Mouse (Mus musculus): ENCODE data around the gene Flvcr2. TPM values are rescaled to one million over a fixed set of nuclear protein-coding genes. Genes with fewer than 3 reads are reported as not detected.
"Not testable (repeated sequence)": the region's sequence is repeated elsewhere in the genome, so short reads cannot be mapped to it uniquely, and the experiment has no call there.

The Flvcr2 gene
- 1.8 and 2.1 TPM in 2 replicates for polyA plus RNA-seq (2016; fragmentation: Nextera tagmentation; extraction: Ambion mirVana)

DNA sequence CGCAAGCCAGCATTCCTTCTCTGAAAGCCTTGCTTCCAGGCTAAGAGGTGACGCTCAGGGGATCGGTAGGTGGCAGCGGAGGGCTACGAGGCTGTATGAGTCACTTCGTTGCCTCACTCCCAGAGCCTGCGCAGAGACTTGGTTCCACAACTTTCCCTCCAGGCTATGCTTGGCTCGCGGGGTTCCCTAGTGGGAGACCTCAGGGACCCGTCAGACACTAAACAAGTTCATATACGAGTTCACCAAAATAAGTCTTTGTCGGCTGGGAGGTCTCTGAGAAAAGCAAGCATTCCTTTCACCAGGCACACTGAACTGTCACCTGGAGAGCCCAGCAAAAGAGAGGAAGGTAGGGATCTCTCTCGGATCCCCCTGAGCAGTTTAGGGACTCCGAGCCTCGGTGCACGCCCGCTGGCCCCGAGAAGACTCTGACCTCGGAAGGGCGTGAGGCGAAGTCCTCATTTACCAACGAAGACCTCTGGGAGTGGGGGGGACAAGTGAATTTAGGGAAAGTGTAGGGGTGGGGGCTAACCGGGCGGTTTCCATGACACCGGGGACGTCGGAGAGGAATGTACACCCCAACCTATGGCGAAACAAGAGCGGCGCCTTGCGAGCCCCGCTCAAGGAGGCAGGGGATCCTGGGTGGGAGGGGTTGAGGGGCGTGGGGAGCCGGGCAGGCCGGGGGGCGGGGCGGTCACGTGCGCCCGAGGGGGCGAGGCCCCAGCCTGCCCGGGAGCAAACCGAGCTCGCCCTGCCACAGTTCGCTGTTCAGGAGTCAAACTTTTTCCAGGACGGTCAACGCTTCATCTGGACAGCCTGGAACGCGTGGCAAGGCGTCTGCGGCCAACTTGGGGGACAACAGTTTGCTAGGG, at the start of gene Flvcr2:
Gene Flvcr2 (plus strand): TSS at position 713 of the 869 bp plus-strand sequence.
- WGBS: 2% methylated on average over 51 of the region's 51 CpGs
- no peaks in the 10 kb centered on the region for H3K9me3 ChIP-seq

DNA sequence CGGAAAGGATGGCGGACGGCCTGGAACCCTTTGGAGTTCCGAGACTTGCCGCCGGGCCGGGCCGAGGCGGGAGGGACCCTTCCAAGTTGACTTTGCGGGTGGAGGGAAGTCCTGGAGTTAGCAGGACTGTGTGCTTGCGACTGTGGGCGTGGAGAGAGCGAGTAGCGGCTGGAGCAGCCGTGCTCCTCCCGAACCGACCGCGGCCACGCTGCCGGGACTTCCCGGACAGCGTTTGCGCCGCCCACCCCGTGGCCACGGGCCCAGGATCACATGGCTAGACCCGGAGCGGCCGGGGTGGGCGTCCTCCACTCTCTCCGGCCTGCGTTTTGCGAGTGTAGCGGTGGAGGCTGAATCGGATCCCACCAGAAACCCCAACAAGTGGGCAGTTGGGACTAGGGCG, 48.2 kb upstream of the Flvcr2 start:
- H3K27ac ChIP-seq; H3K4me1 ChIP-seq (replicated peaks); H3K27me3 ChIP-seq; H3K36me3 ChIP-seq; H3K9ac ChIP-seq (replicated peaks); H3K9me3 ChIP-seq: not testable (repeated sequence)
- peak overlapping the region; percentile 20 for H3K4me3 ChIP-seq (replicated peaks)
- ATAC-seq (ENCODE audit: insufficient number of reproducible peaks, insufficient read depth, low FRiP score, low TSS enrichment, low read depth): peak; percentile 82; the same call in 1 of the 2 replicates
- peak overlapping the region; percentile 49 for H3K4me2 ChIP-seq
- 27% methylated on average over 15 of the region's 37 CpGs for WGBS

More for the DNA sequence above, at the start of gene Flvcr2:
- peak; percentile 84 for ATAC-seq (ENCODE audit: insufficient number of reproducible peaks, insufficient read depth, low FRiP score, low TSS enrichment, low read depth)
- Histone ChIP-seq H3K4me1 (replicated peaks) (peaks cover 8% of the 10 kb centered on the region), H3K27ac (peak within 1 kb of the TSS; percentile 73), H3K4me2 (peak within 1 kb of the TSS; percentile 88), H3K4me3 (replicated peaks) (peak within 1 kb of the TSS; percentile 51), H3K9ac (replicated peaks) (peak within 1 kb of the TSS; percentile 53), H3K36me3 (no peaks in the 10 kb centered on the region), H3K27me3 (peaks cover 24% of the 10 kb centered on the region)

DNA sequence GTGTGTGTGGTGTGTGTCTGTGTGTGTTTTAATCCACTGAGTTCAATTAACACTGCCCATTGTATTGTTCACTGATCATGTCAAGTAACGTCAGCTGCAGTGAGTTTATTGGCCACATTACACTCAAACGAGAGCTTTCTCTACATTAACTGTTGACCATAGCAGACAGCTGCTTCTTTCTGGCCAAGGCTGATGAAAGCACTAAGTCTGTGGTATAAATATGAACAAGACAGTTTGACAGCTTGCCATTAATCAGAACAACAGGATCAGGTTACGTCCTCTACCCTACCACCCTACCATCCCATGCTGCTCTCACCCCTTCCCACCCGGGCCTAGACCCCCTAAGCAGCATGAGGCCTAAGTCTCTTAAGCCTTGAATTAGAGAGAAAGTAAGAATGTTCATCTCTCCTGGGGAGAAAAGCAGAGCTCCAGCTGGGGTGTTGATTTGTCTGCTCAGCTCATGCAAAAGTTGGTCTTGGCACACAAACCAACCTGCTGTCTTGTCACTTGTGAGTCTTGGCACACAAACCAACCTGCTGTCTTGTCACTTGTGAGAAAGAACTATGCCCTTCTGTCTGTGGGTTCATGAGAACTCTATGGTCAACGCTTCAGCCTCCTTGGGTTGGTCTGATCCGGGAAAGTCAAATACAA, 46.0 kb upstream of the Flvcr2 start:
- H3K36me3 ChIP-seq: no peaks in the 10 kb centered on the region
- no peak overlapping the region for H3K4me2 ChIP-seq
- no peaks in the 10 kb centered on the region for H3K9me3 ChIP-seq
- H3K9ac ChIP-seq (replicated peaks): no peak overlapping the region
- peaks cover 6% of the 10 kb centered on the region; the same call in 1 of the 2 replicates for H3K4me1 ChIP-seq (replicated peaks)
- H3K27ac ChIP-seq: no peak overlapping the region
- 56% methylated on average over 6 of the region's 6 CpGs for WGBS
- ATAC-seq (ENCODE audit: insufficient number of reproducible peaks, insufficient read depth, low FRiP score, low TSS enrichment, low read depth): no peak
- H3K4me3 ChIP-seq (replicated peaks): no peak overlapping the region
- no peaks in the 10 kb centered on the region for H3K27me3 ChIP-seq

DNA sequence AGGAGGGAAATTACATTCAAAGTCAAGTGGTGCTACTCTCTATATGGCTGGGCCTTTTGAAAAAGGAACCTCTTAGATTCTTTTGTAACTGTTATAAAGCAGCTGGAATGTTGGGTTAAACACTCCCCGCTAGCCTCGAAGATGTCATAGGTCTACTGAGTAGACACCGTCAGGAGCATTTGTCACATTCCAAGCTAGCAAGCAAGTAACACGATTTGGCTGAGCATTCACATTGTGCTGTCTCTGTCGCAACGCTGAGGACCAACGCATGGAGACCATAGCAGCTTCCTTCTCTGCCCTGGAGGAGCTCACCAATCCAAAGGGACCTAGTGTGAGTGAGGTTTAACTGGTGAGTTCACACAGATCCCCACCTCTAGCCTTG, 45.5 kb upstream of the Flvcr2 start:
- no peak overlapping the region for H3K9ac ChIP-seq (replicated peaks)
- no peak overlapping the region for H3K4me3 ChIP-seq (replicated peaks)
- H3K36me3 ChIP-seq: no peaks in the 10 kb centered on the region
- ATAC-seq (ENCODE audit: insufficient number of reproducible peaks, insufficient read depth, low FRiP score, low TSS enrichment, low read depth): no peak
- no peaks in the 10 kb centered on the region for H3K9me3 ChIP-seq
- no peak overlapping the region for H3K27ac ChIP-seq
- no peak overlapping the region for H3K4me2 ChIP-seq
- no peaks in the 10 kb centered on the region for H3K27me3 ChIP-seq
- 87% methylated on average over 7 of the region's 7 CpGs for WGBS
- peaks cover 12% of the 10 kb centered on the region for H3K4me1 ChIP-seq (replicated peaks)

DNA sequence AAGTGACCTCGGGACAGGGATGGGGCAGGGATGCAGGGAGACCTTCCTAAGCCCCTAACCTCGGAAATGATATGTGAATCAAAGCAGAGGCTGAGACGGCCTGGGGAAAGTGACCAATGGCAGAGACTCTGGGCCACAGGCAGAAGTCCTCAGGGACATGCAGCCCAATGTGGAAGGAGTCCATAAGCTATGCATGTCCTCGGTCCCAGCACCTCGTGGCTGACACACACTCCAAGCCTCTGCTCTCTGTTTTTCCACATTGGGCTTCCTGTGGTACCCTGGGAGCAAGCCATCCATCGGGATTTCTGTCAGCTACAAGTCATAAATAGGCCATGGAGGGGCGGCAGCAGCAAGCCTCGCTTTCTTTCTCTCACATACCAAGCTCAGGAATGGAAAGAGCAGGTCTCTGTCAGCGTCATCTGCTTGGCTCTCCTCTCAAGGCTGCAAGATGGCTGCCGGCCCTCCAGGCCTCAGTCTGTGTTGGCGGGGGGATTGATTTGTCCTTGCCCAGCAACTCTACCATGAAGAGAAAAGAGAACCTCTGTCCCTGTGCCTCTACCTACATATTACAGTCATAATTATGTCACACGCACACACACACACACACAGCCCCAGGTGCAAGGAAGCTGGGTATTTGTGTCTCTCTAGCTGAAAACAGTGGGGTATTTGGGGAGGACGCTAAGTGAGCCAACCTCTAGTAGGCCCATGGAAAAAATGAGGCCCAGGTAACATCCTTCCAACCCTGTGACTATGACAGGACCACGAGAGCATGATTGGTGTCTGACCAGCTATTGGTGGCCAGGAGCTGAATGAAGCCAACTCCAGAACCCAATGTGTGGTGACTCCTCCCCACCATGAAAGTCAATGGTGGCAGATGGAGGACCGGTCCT, 43.9 kb upstream of the Flvcr2 start:
- H3K9me3 ChIP-seq: no peaks in the 10 kb centered on the region
- H3K9ac ChIP-seq (replicated peaks): no peak overlapping the region
- H3K4me2 ChIP-seq: no peak overlapping the region
- no peaks in the 10 kb centered on the region for H3K36me3 ChIP-seq
- no peak overlapping the region for H3K27ac ChIP-seq
- peaks cover 21% of the 10 kb centered on the region for H3K4me1 ChIP-seq (replicated peaks)
- H3K27me3 ChIP-seq: peaks cover 9% of the 10 kb centered on the region
- H3K4me3 ChIP-seq (replicated peaks): no peak overlapping the region
- WGBS: 75% methylated on average over 15 of the region's 15 CpGs
- ATAC-seq (ENCODE audit: insufficient number of reproducible peaks, insufficient read depth, low FRiP score, low TSS enrichment, low read depth): no peak

DNA sequence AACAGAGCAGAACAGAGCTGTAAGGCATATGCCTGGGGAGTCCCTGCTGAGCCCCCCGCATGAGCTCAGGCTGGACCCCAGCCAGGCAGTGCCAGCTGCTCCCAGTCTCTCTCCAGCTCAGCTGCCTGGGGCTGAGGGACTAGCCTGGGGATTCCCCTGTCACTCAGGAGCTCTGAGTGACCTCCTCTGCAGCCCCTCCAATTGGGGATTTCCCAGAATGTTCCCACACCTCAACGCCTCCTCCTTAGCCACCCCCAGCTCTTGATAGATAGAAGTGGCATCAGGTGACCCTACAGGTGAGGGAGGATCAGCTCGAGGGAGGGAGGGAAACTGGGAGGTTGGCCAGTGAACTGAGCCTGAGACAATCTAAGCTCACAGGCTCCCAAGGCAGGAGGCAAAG, 42.8 kb upstream of the Flvcr2 start:
- H3K4me3 ChIP-seq (replicated peaks): no peak overlapping the region
- ATAC-seq (ENCODE audit: insufficient number of reproducible peaks, insufficient read depth, low FRiP score, low TSS enrichment, low read depth): no peak
- H3K4me1 ChIP-seq (replicated peaks): peaks cover 21% of the 10 kb centered on the region
- H3K9me3 ChIP-seq: no peaks in the 10 kb centered on the region
- no peak overlapping the region for H3K4me2 ChIP-seq
- H3K36me3 ChIP-seq: no peaks in the 10 kb centered on the region
- H3K9ac ChIP-seq (replicated peaks): no peak overlapping the region
- peaks cover 16% of the 10 kb centered on the region for H3K27me3 ChIP-seq
- WGBS: 71% methylated on average over 3 of the region's 3 CpGs
- no peak overlapping the region for H3K27ac ChIP-seq

DNA sequence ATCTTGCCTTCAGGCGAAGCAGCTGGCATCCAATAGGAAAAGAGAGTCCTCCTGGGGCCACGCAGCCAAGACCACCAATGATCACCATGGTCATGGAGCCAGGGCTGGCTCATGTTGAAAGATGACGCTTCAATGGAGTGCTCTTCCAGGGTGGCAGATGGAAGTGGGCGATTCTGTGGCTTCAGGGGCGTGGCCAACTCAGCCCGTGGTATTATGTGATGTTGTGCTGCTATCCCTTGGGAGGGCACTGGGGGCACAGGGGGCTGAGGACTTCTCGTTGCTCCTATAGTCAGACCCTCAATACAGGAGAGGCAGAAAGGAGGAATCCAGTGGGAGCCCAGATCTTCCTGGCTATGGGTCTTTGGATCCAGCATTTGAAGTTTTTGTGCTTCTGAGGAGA, 41.8 kb upstream of the Flvcr2 start:
- Histone ChIP-seq H3K36me3 (no peaks in the 10 kb centered on the region), H3K27me3 (peaks cover 16% of the 10 kb centered on the region), H3K9ac (replicated peaks) (no peak overlapping the region), H3K4me3 (replicated peaks) (no peak overlapping the region), H3K4me1 (replicated peaks) (peaks cover 21% of the 10 kb centered on the region), H3K27ac (peak overlapping the region; percentile 60; the same call in 1 of the 2 replicates), H3K4me2 (no peak overlapping the region), H3K9me3 (no peaks in the 10 kb centered on the region)
- ATAC-seq (ENCODE audit: insufficient number of reproducible peaks, insufficient read depth, low FRiP score, low TSS enrichment, low read depth): no peak
- 79% methylated on average over 7 of the region's 7 CpGs for WGBS

DNA sequence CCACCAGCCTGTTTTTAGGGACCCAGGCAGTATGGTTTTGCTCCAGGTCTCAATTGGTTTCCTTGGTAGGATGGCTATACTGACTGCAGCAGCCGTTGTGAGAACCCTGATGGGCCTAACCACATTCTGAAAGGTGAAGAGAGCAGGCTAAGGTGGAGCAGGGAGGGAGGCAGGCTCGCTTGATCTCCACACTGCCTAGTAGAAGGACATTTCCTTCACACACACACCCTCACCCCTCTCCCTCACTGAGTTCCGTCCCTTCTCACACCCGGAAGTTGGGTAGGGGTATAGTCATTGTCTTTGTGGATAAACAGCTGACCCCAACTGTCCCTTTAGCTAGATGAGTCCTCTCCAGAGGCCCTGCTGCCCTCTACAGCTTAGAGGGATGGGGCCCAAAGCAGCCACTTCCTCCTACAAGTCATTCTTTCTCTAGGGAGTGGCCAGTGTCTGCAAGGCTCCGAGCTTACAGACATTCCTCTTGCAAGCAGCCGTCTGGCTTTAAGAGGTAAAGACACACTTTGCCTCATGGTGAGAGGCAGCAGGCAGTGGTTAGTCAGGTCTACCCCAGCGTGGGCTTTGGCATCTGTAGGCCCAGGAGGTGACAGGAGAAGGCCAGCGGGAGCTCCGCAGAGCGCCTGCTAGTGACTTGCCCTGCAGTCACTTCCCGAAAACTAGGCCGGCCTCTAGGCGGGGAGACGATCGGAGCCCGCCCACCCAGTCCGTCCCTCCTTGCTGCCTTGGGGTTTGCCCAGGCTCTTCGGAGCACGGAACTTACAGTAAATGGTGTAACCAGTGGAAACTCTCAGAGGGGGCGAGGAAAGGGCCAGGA, 41.1 kb upstream of the Flvcr2 start:
- ATAC-seq (ENCODE audit: insufficient number of reproducible peaks, insufficient read depth, low FRiP score, low TSS enrichment, low read depth): peak; percentile 67; the same call in 1 of the 2 replicates
- Histone ChIP-seq H3K4me3 (replicated peaks) (peak overlapping the region; percentile 39), H3K27me3 (peaks cover 16% of the 10 kb centered on the region), H3K9me3 (no peaks in the 10 kb centered on the region), H3K4me1 (replicated peaks) (peaks cover 21% of the 10 kb centered on the region), H3K36me3 (no peaks in the 10 kb centered on the region), H3K4me2 (peak overlapping the region; percentile 72), H3K9ac (replicated peaks) (peak overlapping the region; percentile 58), H3K27ac (peak overlapping the region; percentile 60)
- 9% methylated on average over 20 of the region's 20 CpGs for WGBS

DNA sequence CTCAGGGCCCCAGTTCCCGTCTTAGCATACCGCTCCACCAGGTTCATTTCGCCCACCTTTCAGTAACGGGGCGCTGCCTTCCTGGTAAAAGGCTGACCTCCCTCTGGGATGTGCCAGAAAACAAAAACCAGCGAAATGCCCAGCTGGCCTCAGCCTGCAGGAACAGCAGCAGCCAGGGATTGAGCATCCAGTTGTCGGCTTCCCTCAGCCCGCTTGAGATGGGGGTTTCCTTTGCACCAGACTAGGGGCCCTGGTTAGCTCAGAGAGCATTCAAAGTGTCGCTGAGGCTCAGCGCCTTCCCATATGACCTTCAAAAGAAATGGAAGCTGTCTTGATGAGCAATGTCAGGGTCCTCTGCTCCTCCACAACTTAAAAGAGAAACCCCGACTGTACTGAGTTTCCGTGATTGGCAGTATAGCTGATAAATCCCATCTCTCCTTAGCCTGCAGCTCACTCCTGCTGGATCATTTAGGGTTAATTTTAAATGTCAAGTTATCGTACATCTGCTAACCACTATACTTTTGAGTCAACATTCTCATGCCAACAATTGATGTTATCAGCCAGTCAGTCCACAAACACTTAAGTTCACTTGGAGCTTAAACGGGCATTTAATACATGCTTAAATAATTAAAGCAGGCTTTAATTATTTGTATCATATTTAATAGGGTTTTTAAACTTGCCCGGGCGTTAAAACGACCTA, 40.4 kb upstream of the Flvcr2 start:
- no peaks in the 10 kb centered on the region for H3K9me3 ChIP-seq
- no peak for ATAC-seq (ENCODE audit: insufficient number of reproducible peaks, insufficient read depth, low FRiP score, low TSS enrichment, low read depth)
- H3K4me2 ChIP-seq: peak overlapping the region; percentile 72
- H3K27ac ChIP-seq: 0 out of 2 replicates have a peak overlapping the region, but pooled peaks have one; percentile 8
- no peaks in the 10 kb centered on the region for H3K36me3 ChIP-seq
- H3K9ac ChIP-seq (replicated peaks): peak overlapping the region; percentile 58
- H3K27me3 ChIP-seq: peaks cover 16% of the 10 kb centered on the region
- peak overlapping the region; percentile 39 for H3K4me3 ChIP-seq (replicated peaks)
- H3K4me1 ChIP-seq (replicated peaks): peaks cover 21% of the 10 kb centered on the region
- WGBS: 12% methylated on average over 17 of the region's 17 CpGs

DNA sequence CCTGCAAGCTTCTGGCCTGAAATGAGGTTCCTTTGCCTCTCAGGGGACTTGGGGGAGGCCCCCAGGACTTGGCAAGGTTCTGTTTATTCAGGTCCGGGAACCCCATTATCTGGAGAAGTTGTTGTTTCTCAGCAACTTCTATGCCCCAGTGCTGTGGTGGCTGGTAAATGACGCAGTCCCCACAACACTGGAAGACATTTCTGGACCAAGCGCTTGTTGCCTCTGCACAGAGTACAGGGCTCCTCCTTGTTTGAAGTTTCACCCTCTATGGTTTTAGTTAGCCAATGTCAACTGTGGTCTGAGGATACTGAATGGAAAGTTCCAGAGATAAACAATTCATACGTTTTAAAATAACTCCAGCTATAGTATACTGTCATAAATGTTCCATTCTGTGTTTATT, 39.4 kb upstream of the Flvcr2 start:
- Histone ChIP-seq H3K27ac (no peak overlapping the region), H3K4me3 (replicated peaks) (no peak overlapping the region), H3K9ac (replicated peaks) (no peak overlapping the region), H3K27me3 (peaks cover 16% of the 10 kb centered on the region), H3K4me1 (replicated peaks) (peaks cover 21% of the 10 kb centered on the region), H3K9me3 (no peaks in the 10 kb centered on the region), H3K4me2 (no peak overlapping the region), H3K36me3 (no peaks in the 10 kb centered on the region)
- WGBS: 85% methylated on average over 4 of the region's 4 CpGs
- ATAC-seq (ENCODE audit: insufficient number of reproducible peaks, insufficient read depth, low FRiP score, low TSS enrichment, low read depth): no peak

Data from limb, embryonic 12.5 days (tissue).